Mouse (Mus musculus) sigmoid colon, adult 10 weeks (tissue): ENCODE data around the gene Gm8068. TPM values are rescaled to one million over a fixed set of nuclear protein-coding genes. Genes with fewer than 3 reads are reported as not detected.

Experiments
- polyA plus RNA-seq: library from polyadenylated mRNA; stranded (reverse); fragments of 350-450 nt; fragmentation: Illumina TruSeq; extraction: RNeasy Lipid Tissue Mini Kit (QIAGEN cat#74804); gene quantifications from one replicate; pipeline ENCODE4 v1.2.3, GENCODE M21; 2014; ENCODE audit warnings: low read depth, low replicate concordance

Gene Gm8068
- not detected for polyA plus RNA-seq

GRCm38 (mm10) chr14:41701785-41702184 lies at the start of gene Gm8068:
Gene Gm8068 (minus strand): TSS chr14:41701885.

DNA sequence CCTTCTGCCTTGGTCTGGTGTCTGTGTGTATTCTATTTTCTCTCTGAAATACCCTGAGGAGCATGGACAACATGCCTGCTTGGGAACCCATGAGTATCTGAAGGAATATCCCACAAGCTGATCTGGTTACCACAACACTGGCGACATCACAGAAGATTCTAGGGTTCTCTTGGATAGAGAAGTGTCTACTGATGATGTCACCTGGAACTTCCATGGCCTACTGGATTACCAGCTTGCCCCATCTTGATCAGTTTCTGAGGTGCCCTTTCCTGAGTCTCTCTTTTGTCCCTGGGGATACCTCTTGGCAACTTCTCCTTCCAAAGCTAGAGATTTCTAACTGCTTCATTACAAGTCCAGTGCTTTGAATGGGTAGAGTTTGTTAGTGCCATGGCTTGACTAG lies 48.8 kb upstream of the Gm8068 start, which contains the start of gene Gm7929:
Gene Gm7929 (minus strand): TSS at position 101 of the 400 bp plus-strand sequence.

Other genes starting within 250 kb of the Gm8068 start
- not detected for gene Gm7954, start 248.4 kb downstream of the Gm8068 start, polyA plus RNA-seq
- not detected for gene Gm3486, start 212.4 kb downstream of the Gm8068 start, polyA plus RNA-seq
- gene Gm7970, start 146.3 kb downstream of the Gm8068 start, polyA plus RNA-seq = not detected
- not detected for gene 1700049E17Rik2, start 128.7 kb downstream of the Gm8068 start, polyA plus RNA-seq
- gene Gm3072, start 77.3 kb downstream of the Gm8068 start, polyA plus RNA-seq = not detected
- not detected for gene Gm3676, start 55.4 kb downstream of the Gm8068 start, polyA plus RNA-seq
- gene Gm7929, start 48.7 kb upstream of the Gm8068 start, polyA plus RNA-seq = not detected
- gene Gm47189, start 70.6 kb upstream of the Gm8068 start, polyA plus RNA-seq = not detected
- gene Gm7980, start 205.4 kb upstream of the Gm8068 start, polyA plus RNA-seq = not detected
- gene 1700049E17Rik1, start 223.1 kb upstream of the Gm8068 start, polyA plus RNA-seq = not detected
- gene 1700024B05Rik, start 242.1 kb upstream of the Gm8068 start, polyA plus RNA-seq = not detected